Mouse (Mus musculus) kidney, adult 2 months (tissue): ENCODE measurements around the gene Tmem56. TPM values are rescaled to one million over a fixed set of nuclear protein-coding genes. Genes with fewer than 3 reads are reported as not detected.
A peak's percentile ranks its signal among the peaks of the same experiment; 100 is the strongest.

Source experiments
- DNase-seq: peaks from one replicate; pipeline ENCODE4 v3.0.0; 2021
- H3K27ac ChIP-seq: fragments of 200-500 bp; 2 replicates; pipeline ENCODE4 v1.5.1; 2012; ENCODE audit warnings: low read depth, low read length, control low read depth, inconsistent platforms; ENCODE audit not compliant: insufficient read depth
- H3K27me3 ChIP-seq: fragments of 200-500 bp; replicated peaks from 2 replicates; pipeline ENCODE4 v1.6.1; 2012; ENCODE audit warnings: mild to moderate bottlenecking, moderate library complexity, low read length, inconsistent platforms; ENCODE audit not compliant: control insufficient read depth, insufficient read depth
- H3K36me3 ChIP-seq: fragments of 200-500 bp; 2 replicates; pipeline ENCODE4 v1.6.1; 2012; ENCODE audit warnings: mild to moderate bottlenecking, moderate library complexity, low read length, inconsistent platforms; ENCODE audit not compliant: control insufficient read depth, insufficient read depth
- H3K4me1 ChIP-seq: fragments of 200-500 bp; 2 replicates; pipeline ENCODE4 v1.6.1; 2011; ENCODE audit warnings: low read length; ENCODE audit not compliant: control insufficient read depth, insufficient read depth
- H3K4me3 ChIP-seq: fragments of 200-500 bp; 2 replicates; pipeline ENCODE4 v1.5.1; 2011; ENCODE audit warnings: mild to moderate bottlenecking, low read depth, low read length, control low read depth; ENCODE audit not compliant: insufficient read depth
- CTCF ChIP-seq: fragments of 200-500 bp; conservative IDR thresholded peaks from 2 replicates; pipeline ENCODE4 v1.5.1; 2011; ENCODE audit warnings: low read depth, mild to moderate bottlenecking, control low read depth, low read length, moderate library complexity, mixed read lengths; ENCODE audit not compliant: insufficient read depth, insufficient read length
- POLR2A ChIP-seq: fragments of 200-500 bp; IDR thresholded peaks from one replicate; pipeline ENCODE4 v1.6.1; 2011; ENCODE audit warnings: low read depth, low read length, control low read depth
- WGBS: fragments of 180-500 bp; shearing (Covaris S2); methylation state at CpG from one replicate; pipeline ENCODE4 v1.1.7; 2018; 5-methylcytosine and 5-hydroxymethylcytosine counted together
- polyA plus RNA-seq: library from polyadenylated mRNA; depleted of rRNA; stranded (reverse); fragments of >200 nt; gene quantifications from 2 replicates; pipeline ENCODE4 v1.2.3, GENCODE M21; 2012

Gene Tmem56
- polyA plus RNA-seq, 1 experiment, result 2.7 TPM

- no peaks in the 10 kb centered on the region for H3K27me3 ChIP-seq
- H3K27ac ChIP-seq, result no peak overlapping the region
- DNase-seq, result peak; percentile 84
- WGBS, result 70% methylated on average over 7 of the region's 7 CpGs
- TF ChIP-seq POLR2A (no peak), CTCF (peak; percentile 99)
- H3K4me1 ChIP-seq, result no peaks in the 10 kb centered on the region
- H3K4me3 ChIP-seq, result no peak overlapping the region
- H3K36me3 ChIP-seq, result no peaks in the 10 kb centered on the region
Observed at GRCm38 (mm10) chr3:121307532-121308234, 24.8 kb upstream of the Tmem56 start.

DNA sequence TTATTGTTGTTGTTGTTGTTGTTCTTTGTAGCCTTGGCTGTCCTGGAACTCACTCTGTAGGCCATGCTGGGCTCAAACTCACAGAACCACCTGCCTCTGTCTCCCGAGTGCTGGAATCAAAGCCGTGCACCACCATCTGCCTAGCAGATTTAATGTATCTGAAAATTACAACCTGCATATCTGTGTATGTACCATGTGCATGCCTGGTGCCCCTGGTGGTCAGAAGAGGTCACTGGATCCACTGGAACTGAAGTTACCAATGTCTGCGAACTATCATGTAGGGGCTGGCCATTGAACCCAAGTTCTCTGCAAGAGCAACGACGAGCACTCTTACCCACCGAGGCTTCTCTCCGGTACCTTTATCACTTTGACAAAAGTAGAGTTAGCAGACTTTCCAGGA is 23.7 kb upstream of the Tmem56 start:
- Histone ChIP-seq H3K4me1 (no peaks in the 10 kb centered on the region), H3K27ac (no peak overlapping the region), H3K27me3 (no peaks in the 10 kb centered on the region), H3K36me3 (no peaks in the 10 kb centered on the region), H3K4me3 (no peak overlapping the region)
- TF ChIP-seq CTCF, result peak; percentile 43; the same call in 1 of the 2 replicates
- TF ChIP-seq POLR2A, result no peak
- WGBS, result 93% methylated on average over 7 of the region's 7 CpGs
- DNase-seq, result peak; percentile 14

DNA sequence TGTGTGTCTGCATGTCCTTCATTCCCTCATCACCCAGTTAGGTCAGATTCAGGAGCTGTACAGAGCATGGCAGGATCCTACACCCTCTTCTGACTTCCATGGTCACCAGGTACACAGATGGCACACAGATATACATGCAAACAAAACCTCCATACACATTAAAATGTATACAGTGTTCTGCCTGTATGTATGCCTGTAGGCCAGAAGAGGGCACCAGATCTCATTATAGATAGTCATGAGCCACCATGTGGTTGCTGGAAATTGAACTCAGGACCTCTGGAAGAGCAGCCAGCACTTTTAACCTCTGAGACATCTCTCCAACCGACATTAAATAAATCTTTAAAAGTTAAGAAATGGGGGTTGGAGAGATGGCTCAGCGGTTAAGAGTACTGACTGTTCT is 11.3 kb upstream of the Tmem56 start:
- peaks cover 4% of the 10 kb centered on the region; the same call in 1 of the 2 replicates for H3K4me1 ChIP-seq
- no peak for DNase-seq
- H3K27me3 ChIP-seq, result no peaks in the 10 kb centered on the region
- H3K36me3 ChIP-seq, result no peaks in the 10 kb centered on the region
- no peak for TF ChIP-seq CTCF
- TF ChIP-seq POLR2A, result no peak
- no peak overlapping the region for H3K4me3 ChIP-seq
- 70% methylated on average over 2 of the region's 2 CpGs for WGBS
- no peak overlapping the region for H3K27ac ChIP-seq

GRCm38 (mm10) chr3:121291560-121292258 is 8.8 kb upstream of the Tmem56 start, which contains the start of gene Alg14:
Alg14 (plus strand) TSS chr3:121291773.
- TF ChIP-seq CTCF (0 out of 2 replicates have a peak, but pooled peaks have one; percentile 3), POLR2A (peak; percentile 65)
- whole genome bisulfite sequencing, result under 1% methylated on average over 42 of the region's 42 CpGs
- H3K27ac ChIP-seq, result peak within 1 kb of the TSS; percentile 96
- H3K27me3 ChIP-seq, result no peaks in the 10 kb centered on the region
- H3K4me1 ChIP-seq, result peaks cover 4% of the 10 kb centered on the region; the same call in 1 of the 2 replicates
- no peaks in the 10 kb centered on the region for H3K36me3 ChIP-seq
- peak; percentile 99 for DNase-seq
- peak within 1 kb of the TSS; percentile 78 for H3K4me3 ChIP-seq

DNA sequence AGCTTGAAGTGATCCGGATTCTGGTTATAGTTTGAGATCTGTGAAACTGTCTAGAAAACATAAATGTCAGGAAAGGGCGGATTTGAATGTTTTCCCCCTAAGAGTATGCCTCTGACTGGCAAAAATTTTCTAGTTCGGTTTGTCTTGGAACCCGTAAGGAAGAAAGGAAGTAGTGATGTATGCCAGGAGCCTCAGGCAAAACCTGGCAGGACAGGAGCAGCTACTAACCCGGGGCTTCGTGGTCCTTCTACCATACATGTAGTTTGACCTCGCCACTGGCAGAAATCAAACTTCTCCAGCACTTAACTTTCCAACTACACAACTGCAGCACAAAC is 8.3 kb upstream of the Tmem56 start:
- no peak for DNase-seq

DNA sequence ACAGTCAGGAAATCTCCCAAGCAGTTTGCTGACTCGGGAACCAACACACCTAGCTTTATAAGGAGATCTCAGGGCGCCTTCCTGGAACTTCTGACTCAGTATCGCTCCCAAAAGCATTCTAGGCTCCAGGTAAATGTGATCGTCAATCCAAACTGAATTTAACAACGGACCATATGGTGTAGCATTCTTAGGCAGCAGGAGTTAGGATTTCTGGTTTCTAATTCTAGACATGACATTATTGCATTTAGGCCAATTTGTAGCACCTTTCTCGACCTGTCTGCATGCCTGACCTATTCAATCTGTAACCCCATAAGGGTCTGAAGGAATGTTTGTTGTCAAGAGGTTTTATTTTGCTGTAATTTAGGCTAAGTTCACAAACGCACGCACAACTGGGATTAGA is 7.8 kb upstream of the Tmem56 start:
- no peak for DNase-seq
- no peaks in the 10 kb centered on the region for H3K27me3 ChIP-seq
- no peak for TF ChIP-seq CTCF
- no peak for TF ChIP-seq POLR2A
- no peak overlapping the region for H3K27ac ChIP-seq
- 0 out of 2 replicates have a peak overlapping the region, but pooled peaks have one; percentile 58 for H3K4me3 ChIP-seq
- no peaks in the 10 kb centered on the region for H3K36me3 ChIP-seq
- H3K4me1 ChIP-seq, result peaks cover 4% of the 10 kb centered on the region; the same call in 1 of the 2 replicates
- WGBS, result 65% methylated on average over 8 of the region's 8 CpGs

More for the DNA sequence above, 8.3 kb upstream of the Tmem56 start:
- WGBS, result 4% methylated on average over 7 of the region's 7 CpGs
- Histone ChIP-seq H3K4me3 (peak overlapping the region; percentile 58), H3K4me1 (peaks cover 4% of the 10 kb centered on the region; the same call in 1 of the 2 replicates), H3K27me3 (no peaks in the 10 kb centered on the region), H3K36me3 (no peaks in the 10 kb centered on the region), H3K27ac (peak overlapping the region; percentile 73)
- no peak for TF ChIP-seq POLR2A
- no peak for TF ChIP-seq CTCF

GRCm38 (mm10) chr3:121287151-121287550 is 4.3 kb upstream of the Tmem56 start:
- H3K36me3 ChIP-seq, result no peaks in the 10 kb centered on the region
- peaks cover 4% of the 10 kb centered on the region; the same call in 1 of the 2 replicates for H3K4me1 ChIP-seq
- H3K4me3 ChIP-seq, result no peak overlapping the region
- H3K27ac ChIP-seq, result no peak overlapping the region
- H3K27me3 ChIP-seq, result no peaks in the 10 kb centered on the region
- DNase-seq, result no peak
- no peak for TF ChIP-seq POLR2A
- TF ChIP-seq CTCF, result peak; percentile 33; the same call in 1 of the 2 replicates
- 99% methylated on average over 2 of the region's 2 CpGs for WGBS
